Mouse (Mus musculus): ENCODE results near the gene Acsf3.

GRCm38 (mm10) chr8:122853340-122853771 lies 78.1 kb downstream of the Acsf3 start:
- TF ChIP-seq CTCF (IDR thresholded peaks at IDR 0.05; ENCODE audit: low read depth, low read length): no peak
- no peak for TF ChIP-seq POLR2AphosphoS5 (IDR thresholded peaks at IDR 0.05; ENCODE audit: insufficient replicate concordance, low read depth, low read length)
- TF ChIP-seq TAL1 (conservative IDR thresholded peaks at IDR 0.05; ENCODE audit: low read depth, low read length): no peak

All from G1E (cell line).